Mouse (Mus musculus) kidney, embryonic 15.5 days (tissue): ENCODE measurements around the gene Gps1. TPM values are rescaled to one million over a fixed set of nuclear protein-coding genes. Genes with fewer than 3 reads are reported as not detected.
A peak's percentile ranks its signal among the peaks of the same experiment; 100 is the strongest.

Experiments used
- ATAC-seq: fragments of 200-750 bp; cut with Nextera tagmentation; replicated peaks from 2 replicates; pipeline ENCODE4 v1.8.0; 2017; ENCODE audit warnings: moderate TSS enrichment; ENCODE audit not compliant: low FRiP score
- H3K27ac ChIP-seq: fragments of 300-500 bp; sonication (generic); 2 replicates; pipeline ENCODE4 v1.5.1; 2015; ENCODE audit warnings: mild to moderate bottlenecking, inconsistent platforms
- H3K27me3 ChIP-seq: fragments of 300-500 bp; sonication (generic); 2 replicates; pipeline ENCODE4 v1.6.1; 2015; ENCODE audit warnings: inconsistent platforms
- H3K36me3 ChIP-seq: fragments of 300-500 bp; sonication (generic); 2 replicates; pipeline ENCODE4 v1.6.1; 2015; ENCODE audit warnings: inconsistent platforms
- H3K4me1 ChIP-seq: fragments of 300-500 bp; sonication (generic); 2 replicates; pipeline ENCODE4 v1.6.1; 2015; ENCODE audit warnings: inconsistent platforms
- H3K4me2 ChIP-seq: fragments of 300-500 bp; sonication (generic); 2 replicates; pipeline ENCODE4 v1.6.1; 2015; ENCODE audit warnings: moderate library complexity, mild to moderate bottlenecking, inconsistent platforms
- H3K4me3 ChIP-seq: fragments of 300-500 bp; sonication (generic); replicated peaks from 2 replicates; pipeline ENCODE4 v1.5.1; 2015; ENCODE audit warnings: mild to moderate bottlenecking, inconsistent platforms
- H3K9ac ChIP-seq: fragments of 300-500 bp; sonication (generic); 2 replicates; pipeline ENCODE4 v1.6.1; 2015; ENCODE audit warnings: mild to moderate bottlenecking, inconsistent platforms
- H3K9me3 ChIP-seq: fragments of 300-500 bp; sonication (generic); replicated peaks from 2 replicates; pipeline ENCODE4 v1.6.1; 2016; ENCODE audit warnings: inconsistent platforms
- WGBS: fragments of 180-500 bp; shearing (Covaris S2); methylation state at CpG from one replicate; pipeline ENCODE4 v1.1.7; 2015; ENCODE audit warnings: mixed read lengths; 5-methylcytosine and 5-hydroxymethylcytosine counted together
- polyA plus RNA-seq: library from polyadenylated mRNA; unstranded; fragments of >200 nt; fragmentation: Nextera tagmentation; extraction: Ambion mirVana; gene quantifications from 2 replicates; pipeline ENCODE4 v1.2.1, GENCODE M21; 2015

Gps1 gene
- polyA plus RNA-seq, 1 experiment from 2014 or later, result 215 TPM

GRCm38 (mm10) chr11:120812068-120812467 is 28.0 kb downstream of the Gps1 start:
- no peak overlapping the region for H3K9ac ChIP-seq
- H3K27me3 ChIP-seq, result no peaks in the 10 kb centered on the region
- H3K4me2 ChIP-seq, result no peak overlapping the region
- no peak overlapping the region for H3K4me3 ChIP-seq
- H3K9me3 ChIP-seq, result no peaks in the 10 kb centered on the region
- H3K27ac ChIP-seq, result no peak overlapping the region
- H3K36me3 ChIP-seq, result peaks cover 100% of the 10 kb centered on the region
- ATAC-seq, result no peak
- 95% methylated on average over 16 of the region's 16 CpGs for WGBS
- H3K4me1 ChIP-seq, result no peaks in the 10 kb centered on the region

- no peak overlapping the region for H3K4me2 ChIP-seq
- no peak overlapping the region for H3K4me3 ChIP-seq
- ATAC-seq, result no peak
Measured at GRCm38 (mm10) chr11:120817358-120817757, 33.3 kb downstream of the Gps1 start.

GRCm38 (mm10) chr11:120818251-120818650 is 34.2 kb downstream of the Gps1 start:
- no peak for ATAC-seq
- no peaks in the 10 kb centered on the region for H3K9me3 ChIP-seq
- WGBS, result 95% methylated on average over 13 of the region's 13 CpGs

More at GRCm38 (mm10) chr11:120817358-120817757, 33.3 kb downstream of the Gps1 start:
- peaks cover 16% of the 10 kb centered on the region for H3K4me1 ChIP-seq
- peaks cover 100% of the 10 kb centered on the region for H3K36me3 ChIP-seq
- no peak overlapping the region for H3K9ac ChIP-seq
- no peak overlapping the region for H3K27ac ChIP-seq
- H3K27me3 ChIP-seq, result no peaks in the 10 kb centered on the region
- no peaks in the 10 kb centered on the region for H3K9me3 ChIP-seq
- WGBS, result 94% methylated on average over 6 of the region's 6 CpGs

GRCm38 (mm10) chr11:120819556-120819955 is 35.5 kb downstream of the Gps1 start:
- ATAC-seq, result no peak
- no peak overlapping the region for H3K4me2 ChIP-seq
- H3K4me1 ChIP-seq, result peaks cover 24% of the 10 kb centered on the region
- H3K4me3 ChIP-seq, result no peak overlapping the region
- H3K27ac ChIP-seq, result no peak overlapping the region
- no peak overlapping the region for H3K9ac ChIP-seq
- no peaks in the 10 kb centered on the region for H3K27me3 ChIP-seq
- 96% methylated on average over 6 of the region's 6 CpGs for WGBS
- peaks cover 78% of the 10 kb centered on the region for H3K36me3 ChIP-seq
- no peaks in the 10 kb centered on the region for H3K9me3 ChIP-seq

More at GRCm38 (mm10) chr11:120818251-120818650, 34.2 kb downstream of the Gps1 start:
- H3K4me3 ChIP-seq, result no peak overlapping the region
- peaks cover 91% of the 10 kb centered on the region for H3K36me3 ChIP-seq
- H3K4me1 ChIP-seq, result peaks cover 24% of the 10 kb centered on the region
- no peak overlapping the region for H3K4me2 ChIP-seq
- H3K27me3 ChIP-seq, result no peaks in the 10 kb centered on the region
- H3K27ac ChIP-seq, result no peak overlapping the region
- H3K9ac ChIP-seq, result no peak overlapping the region

- Histone ChIP-seq H3K9me3 (no peaks in the 10 kb centered on the region), H3K4me3 (no peak overlapping the region), H3K4me1 (peaks cover 33% of the 10 kb centered on the region), H3K4me2 (no peak overlapping the region), H3K27ac (no peak overlapping the region), H3K9ac (no peak overlapping the region), H3K27me3 (no peaks in the 10 kb centered on the region), H3K36me3 (peaks cover 68% of the 10 kb centered on the region)
- no peak for ATAC-seq
- 90% methylated on average over 14 of the region's 14 CpGs for WGBS
Measured at GRCm38 (mm10) chr11:120820546-120820945, 36.5 kb downstream of the Gps1 start.

- Histone ChIP-seq H3K27ac (no peak overlapping the region), H3K4me2 (peak overlapping the region; percentile 72), H3K4me3 (peak overlapping the region; percentile 76), H3K36me3 (peaks cover 61% of the 10 kb centered on the region), H3K27me3 (no peaks in the 10 kb centered on the region), H3K9me3 (no peaks in the 10 kb centered on the region), H3K4me1 (peaks cover 36% of the 10 kb centered on the region), H3K9ac (peak overlapping the region; percentile 85; the same call in 1 of the 2 replicates)
- ATAC-seq, result no peak
- 82% methylated on average over 14 of the region's 14 CpGs for WGBS
Measured at GRCm38 (mm10) chr11:120821076-120821922, 37.2 kb downstream of the Gps1 start.

GRCm38 (mm10) chr11:120822321-120822720 is 38.2 kb downstream of the Gps1 start:
- Histone ChIP-seq H3K4me1 (peaks cover 36% of the 10 kb centered on the region), H3K4me2 (peak overlapping the region; percentile 72), H3K27ac (no peak overlapping the region), H3K36me3 (peaks cover 51% of the 10 kb centered on the region), H3K27me3 (no peaks in the 10 kb centered on the region), H3K9me3 (no peaks in the 10 kb centered on the region), H3K9ac (peak overlapping the region; percentile 85), H3K4me3 (peak overlapping the region; percentile 76)
- no peak for ATAC-seq
- 47% methylated on average over 4 of the region's 4 CpGs for WGBS

GRCm38 (mm10) chr11:120822831-120823550 is 38.9 kb downstream of the Gps1 start:
- Histone ChIP-seq H3K4me1 (peaks cover 36% of the 10 kb centered on the region), H3K4me3 (peak overlapping the region; percentile 76), H3K36me3 (peaks cover 44% of the 10 kb centered on the region), H3K27me3 (no peaks in the 10 kb centered on the region), H3K4me2 (peak overlapping the region; percentile 72), H3K9ac (peak overlapping the region; percentile 85), H3K9me3 (no peaks in the 10 kb centered on the region), H3K27ac (peak overlapping the region; percentile 98)
- ATAC-seq, result no peak
- 0% methylated on average over 14 of the region's 14 CpGs for WGBS

- H3K36me3 ChIP-seq, result peaks cover 38% of the 10 kb centered on the region
- no peaks in the 10 kb centered on the region for H3K27me3 ChIP-seq
- peak overlapping the region; percentile 85 for H3K9ac ChIP-seq
- no peaks in the 10 kb centered on the region for H3K9me3 ChIP-seq
- peak overlapping the region; percentile 72 for H3K4me2 ChIP-seq
- peak overlapping the region; percentile 76 for H3K4me3 ChIP-seq
- WGBS, result under 1% methylated on average over 38 of the region's 40 CpGs
- peak overlapping the region; percentile 98 for H3K27ac ChIP-seq
- peak; percentile 57 for ATAC-seq
- H3K4me1 ChIP-seq, result peaks cover 36% of the 10 kb centered on the region
Measured at GRCm38 (mm10) chr11:120823551-120823947, 39.5 kb downstream of the Gps1 start.

- under 1% methylated on average over 109 of the region's 109 CpGs for WGBS
- Histone ChIP-seq H3K4me2 (peak within 1 kb of the TSS; percentile 72), H3K36me3 (peaks cover 32% of the 10 kb centered on the region), H3K4me1 (peaks cover 36% of the 10 kb centered on the region), H3K4me3 (peak within 1 kb of the TSS; percentile 76), H3K9ac (peak within 1 kb of the TSS; percentile 85), H3K27ac (peak within 1 kb of the TSS; percentile 98), H3K27me3 (no peaks in the 10 kb centered on the region), H3K9me3 (no peaks in the 10 kb centered on the region)
- ATAC-seq, result peak; percentile 93
Measured at GRCm38 (mm10) chr11:120823956-120824786, 40.1 kb downstream of the Gps1 start, which contains the start of gene Fasn. TSS of gene Fasn (minus strand) at chr11:120824547.

GRCm38 (mm10) chr11:120824787-120825288 is 40.8 kb downstream of the Gps1 start:
- WGBS, result 1% methylated on average over 21 of the region's 21 CpGs
- Histone ChIP-seq H3K4me1 (peaks cover 36% of the 10 kb centered on the region), H3K4me3 (peak overlapping the region; percentile 76), H3K9ac (peak overlapping the region; percentile 85), H3K36me3 (peaks cover 25% of the 10 kb centered on the region), H3K4me2 (peak overlapping the region; percentile 72), H3K9me3 (no peaks in the 10 kb centered on the region), H3K27ac (peak overlapping the region; percentile 98), H3K27me3 (no peaks in the 10 kb centered on the region)
- ATAC-seq, result peak; percentile 20
